Mouse (Mus musculus): Measurements from ENCODE around the gene Vpreb3.

GRCm38 (mm10) chr10:75906882-75907281, 36.0 kb upstream of the Vpreb3 start:
- TF ChIP-seq CTCF (conservative IDR thresholded peaks at IDR 0.05; ENCODE audit: low read length) (no peak), POU5F1 (IDR thresholded peaks at IDR 0.05; ENCODE audit: borderline replicate concordance, low read length) (no peak)
